Mouse (Mus musculus) layer of hippocampus, adult 9-11 months (tissue): ENCODE measurements around the gene Vac14.
"Not testable (repeated sequence)": the region's sequence is repeated elsewhere in the genome, so short reads cannot be mapped to it uniquely, and the experiment has no call there.

Source experiments
- DNase-seq: peaks from one replicate; pipeline ENCODE4 v3.0.0; 2022

Gene Vac14

GRCm38 (mm10) chr8:110649286-110649685, 30.9 kb downstream of the Vac14 start:
- no peak for DNase-seq

GRCm38 (mm10) chr8:110650838-110651237, 32.5 kb downstream of the Vac14 start:
- DNase-seq: no peak

DNA sequence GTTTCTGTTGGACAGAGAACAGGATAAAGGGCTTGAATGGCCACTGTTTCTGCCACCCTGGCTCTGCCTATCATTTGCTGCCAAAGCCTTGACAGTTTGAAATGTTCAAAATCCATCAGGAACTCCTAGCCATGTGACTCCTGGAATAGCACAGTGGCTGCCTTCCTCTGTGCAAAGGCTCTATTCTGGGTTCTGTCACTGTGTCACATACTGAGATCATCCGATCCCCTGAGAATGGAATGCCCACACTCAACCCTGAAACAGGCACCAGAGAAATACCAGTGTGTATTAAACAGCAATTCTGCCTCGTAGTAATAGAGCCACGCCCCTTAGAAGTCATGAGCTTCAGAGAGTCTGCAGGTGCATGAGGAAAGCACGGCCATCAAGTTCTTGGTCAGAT, 33.5 kb downstream of the Vac14 start:
- DNase-seq: no peak

- no peak for DNase-seq
Observed at GRCm38 (mm10) chr8:110654075-110655060, 36.0 kb downstream of the Vac14 start.

DNA sequence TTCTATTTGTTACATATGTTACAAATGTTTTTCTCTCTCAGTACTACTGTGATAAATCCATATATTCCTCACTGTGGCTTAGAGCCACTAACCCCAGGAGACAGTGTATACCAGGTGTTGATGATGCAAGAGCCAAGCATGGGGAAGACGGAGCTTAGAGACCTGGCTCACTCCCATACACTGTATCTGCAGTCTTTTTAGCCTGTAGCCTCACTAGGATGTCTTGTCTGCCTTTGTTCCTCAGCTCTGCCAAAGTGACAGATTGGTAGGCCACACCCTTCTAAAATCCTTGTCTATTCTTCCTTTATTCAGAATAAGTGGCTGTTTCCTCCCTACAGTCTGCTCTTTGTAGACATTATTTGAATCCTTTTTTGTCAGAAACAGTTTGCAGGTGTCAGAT, 37.4 kb downstream of the Vac14 start:
- no peak for DNase-seq

DNA sequence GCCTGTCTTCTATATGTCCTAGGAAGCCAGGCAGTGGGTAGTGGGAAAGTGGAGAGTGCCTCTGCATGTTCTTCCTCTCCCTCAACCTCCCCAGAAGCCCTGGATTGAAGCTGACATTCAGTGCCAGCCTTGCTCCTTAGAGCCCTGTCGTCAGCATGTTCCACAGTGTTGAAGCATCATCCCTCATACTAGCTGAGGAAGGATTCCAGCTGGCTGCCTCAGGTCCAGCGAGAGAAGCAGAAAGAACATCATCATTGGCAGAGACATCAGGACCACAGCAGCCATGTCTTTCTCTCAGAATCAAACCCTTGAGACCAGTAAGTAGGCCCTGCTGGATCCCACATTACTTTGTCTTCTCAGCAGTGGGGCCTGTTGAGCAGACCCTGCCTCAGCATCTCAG, 39.3 kb downstream of the Vac14 start:
- no peak for DNase-seq

- no peak for DNase-seq
Observed at GRCm38 (mm10) chr8:110660121-110660520, 41.7 kb downstream of the Vac14 start.

- DNase-seq: no peak
Observed at GRCm38 (mm10) chr8:110662545-110662944, 44.2 kb downstream of the Vac14 start.

DNA sequence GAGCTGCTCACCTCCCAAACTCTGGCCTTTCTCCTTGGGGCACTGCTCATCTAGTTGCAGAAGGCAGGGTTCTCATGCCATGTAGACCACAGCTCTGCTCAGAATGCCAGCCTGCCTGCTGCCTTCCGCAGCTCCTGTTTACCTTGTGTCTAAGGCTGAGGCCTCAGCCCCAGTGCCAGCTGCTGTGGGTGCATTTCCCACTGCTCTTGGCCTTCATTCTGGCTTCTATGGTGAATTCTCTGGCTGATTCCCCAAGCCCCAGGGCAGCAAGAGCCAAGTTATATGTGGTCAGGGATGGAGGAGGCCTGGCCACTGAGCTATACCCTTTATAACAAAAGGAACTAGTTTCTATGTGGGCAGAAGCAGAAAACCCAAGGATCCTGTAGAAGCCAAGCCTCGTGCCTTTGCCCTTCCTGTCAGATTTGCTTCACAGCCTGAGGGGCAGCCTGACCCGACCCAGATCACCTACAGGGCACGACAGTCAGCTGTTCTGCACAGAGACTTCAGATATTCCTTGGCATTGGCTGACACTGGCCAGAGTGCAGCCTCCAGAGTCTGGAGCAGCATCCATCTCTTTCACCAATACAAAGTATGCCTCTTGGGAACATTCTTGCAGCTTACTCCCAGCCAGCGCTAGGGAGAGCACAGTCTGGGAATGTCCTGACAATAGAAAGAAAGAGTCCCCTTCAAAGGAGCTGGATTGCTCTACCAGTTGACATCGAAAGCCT, 44.8 kb downstream of the Vac14 start:
- DNase-seq: no peak

- peak; percentile 75 for DNase-seq
Observed at GRCm38 (mm10) chr8:110664202-110664896, 46.0 kb downstream of the Vac14 start.

DNA sequence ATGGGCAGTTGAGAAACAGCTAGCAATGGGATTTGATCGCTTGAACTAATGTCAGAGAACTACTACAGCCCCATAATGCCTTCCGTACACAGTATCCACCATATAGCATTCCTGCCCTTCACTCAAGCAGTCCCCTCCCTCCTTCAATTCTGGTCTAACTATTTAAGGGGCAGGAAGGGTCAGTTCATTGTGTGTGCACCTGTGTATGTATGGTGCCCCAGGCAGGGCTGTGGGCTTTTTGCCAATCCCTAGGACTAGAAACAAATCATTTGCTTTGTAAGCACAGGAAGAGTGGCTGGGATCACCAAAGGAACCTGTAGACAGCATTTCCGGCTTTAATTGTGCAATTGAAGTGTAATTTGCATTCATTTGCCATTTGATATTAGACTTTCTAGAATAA, 46.6 kb downstream of the Vac14 start:
- DNase-seq: no peak

GRCm38 (mm10) chr8:110667590-110668177, 49.3 kb downstream of the Vac14 start:
- not testable (repeated sequence) for DNase-seq

- no peak for DNase-seq
Observed at GRCm38 (mm10) chr8:110669932-110670628, 51.7 kb downstream of the Vac14 start.

DNA sequence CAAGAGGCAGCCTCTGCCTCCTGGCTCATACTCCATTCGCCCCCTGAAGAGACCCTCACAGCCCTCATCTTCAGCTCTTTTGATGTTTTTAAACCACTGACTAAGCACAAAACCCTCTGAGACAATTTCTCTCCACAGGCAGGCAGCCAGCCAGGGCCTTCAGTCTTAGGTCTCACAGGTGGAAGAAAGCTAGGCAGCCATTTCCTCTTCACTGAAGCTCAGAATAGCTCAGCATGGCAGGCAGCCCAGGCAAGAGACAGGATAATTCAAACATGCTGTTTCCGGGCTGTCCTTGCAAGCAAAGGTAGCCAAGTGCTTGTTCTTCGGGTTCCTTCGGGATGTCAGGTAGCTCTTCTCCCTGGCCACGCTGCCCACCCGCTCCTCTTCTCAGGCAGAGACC, 52.9 kb downstream of the Vac14 start:
- peak; percentile 47 for DNase-seq

DNA sequence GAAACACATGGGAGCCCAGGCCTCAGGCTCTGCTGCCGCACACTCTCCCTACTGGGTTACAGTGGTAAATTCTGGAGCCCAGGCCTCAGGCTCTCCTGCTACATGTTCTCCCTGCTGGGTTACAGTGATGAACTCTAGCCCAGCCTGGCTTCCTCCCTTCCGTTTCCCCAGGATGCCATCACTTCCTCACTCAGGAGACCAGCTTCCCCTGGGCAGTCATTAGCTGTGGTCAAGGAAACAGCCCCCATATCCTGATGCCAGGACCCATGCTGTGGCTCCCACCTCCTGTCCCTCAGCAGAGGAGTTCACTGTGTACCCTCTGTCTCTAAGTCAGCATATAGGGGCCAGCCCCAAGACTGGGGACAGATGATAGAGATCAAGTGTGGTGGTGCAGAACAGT, 53.7 kb downstream of the Vac14 start:
- no peak for DNase-seq

GRCm38 (mm10) chr8:110673168-110673567, 54.8 kb downstream of the Vac14 start:
- DNase-seq: no peak

GRCm38 (mm10) chr8:110674589-110674988, 56.2 kb downstream of the Vac14 start:
- no peak for DNase-seq

DNA sequence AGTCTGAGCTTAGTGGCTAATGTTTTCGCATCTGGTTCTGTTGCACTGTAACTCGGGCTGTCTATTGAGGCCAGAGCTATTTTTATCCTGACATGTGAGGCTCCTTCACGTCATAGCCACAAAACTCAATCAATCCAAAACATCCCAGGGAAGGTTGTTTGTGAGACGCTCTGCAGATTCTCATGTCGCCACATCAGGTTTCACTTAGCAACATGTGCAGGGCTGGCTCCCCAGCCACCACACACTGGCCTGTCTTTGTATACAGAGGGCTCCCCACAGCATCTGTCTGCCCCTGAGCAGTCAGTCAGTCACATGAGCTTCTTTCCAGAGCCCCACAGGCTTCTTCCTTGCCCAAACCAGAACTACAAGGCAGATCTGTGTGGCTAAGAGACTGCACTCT, 58.3 kb downstream of the Vac14 start:
- DNase-seq: no peak

- no peak for DNase-seq
Observed at GRCm38 (mm10) chr8:110677174-110677660, 58.8 kb downstream of the Vac14 start.

DNA sequence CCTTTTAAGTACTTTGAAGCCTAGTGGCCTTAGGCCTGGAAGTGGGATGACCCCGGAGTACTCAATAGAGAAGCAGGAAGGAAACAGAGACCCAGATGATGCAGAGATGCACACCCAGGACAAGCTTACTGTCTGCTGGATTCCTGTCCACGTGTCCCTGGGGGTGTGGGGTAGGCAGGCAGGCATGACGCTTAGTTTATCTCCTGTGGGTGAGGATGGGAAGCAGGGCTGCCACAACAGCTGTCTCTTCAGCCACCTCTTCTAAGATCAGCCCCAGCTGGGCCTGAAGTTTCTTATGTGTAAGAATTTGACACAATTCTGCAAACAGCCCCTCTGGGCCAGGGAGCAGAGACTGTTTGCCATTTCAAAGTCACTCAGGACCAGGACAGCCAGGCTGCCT, 60.6 kb downstream of the Vac14 start:
- no peak for DNase-seq

GRCm38 (mm10) chr8:110687726-110688125, 69.3 kb downstream of the Vac14 start:
- peak; percentile 80 for DNase-seq

- DNase-seq: no peak
Observed at GRCm38 (mm10) chr8:110689961-110690360, 71.6 kb downstream of the Vac14 start.
